Mouse (Mus musculus): ENCODE results near the gene Dctpp1. TPM values are rescaled to one million over a fixed set of nuclear protein-coding genes. Genes with fewer than 3 reads are reported as not detected.

The Dctpp1 gene
- total and polyA plus RNA-seq, 3 experiments, result 238 to 290 TPM; not detected in 1

GRCm38 (mm10) chr7:127243870-127244657, 16.4 kb downstream of the Dctpp1 start, which contains the start of gene Zfp771:
Gene Zfp771, plus strand, starts transcription at chr7:127244274.
- H3K27ac ChIP-seq (ENCODE audit: control insufficient read depth, low read depth, low read length), result peak within 1 kb of the TSS; percentile 97
- TF ChIP-seq NELFE (IDR thresholded peaks at IDR 0.05; ENCODE audit: low read depth, low read length), result peak; percentile 95
- peak; percentile 71 for TF ChIP-seq MYC (IDR thresholded peaks at IDR 0.05; ENCODE audit: low read depth, low read length)
- TF ChIP-seq NRF1 (IDR thresholded peaks at IDR 0.05; ENCODE audit: insufficient read depth, low read depth, low read length, poor library complexity, severe bottlenecking), result no peak
- TF ChIP-seq TBP (IDR thresholded peaks at IDR 0.05; ENCODE audit: low read depth, low read length), result peak; percentile 75; the same call in 1 of the 2 replicates
- TF ChIP-seq TCF12 (IDR thresholded peaks at IDR 0.05; ENCODE audit: low read depth, low read length), result peak; percentile 55
- TF ChIP-seq ETS1 (IDR thresholded peaks at IDR 0.05; ENCODE audit: low read depth, low read length), result peak; percentile 12; the same call in 1 of the 2 replicates
- peak; percentile 62 for TF ChIP-seq USF1 (IDR thresholded peaks at IDR 0.05; ENCODE audit: low read depth, low read length)
- peak in 1 of 3 experiments; percentile 7; a peak in 1 of 6 replicates for TF ChIP-seq CTCF (IDR thresholded peaks at IDR 0.05 in 2 of 3, conservative IDR thresholded peaks at IDR 0.05 in 1 of 3; ENCODE audit: control insufficient read depth in 1 of 3, insufficient read depth in 1 of 3, low read depth in 2 of 3, low read length in 3 of 3, poor library complexity in 1 of 3, severe bottlenecking in 1 of 3)
- TF ChIP-seq UBTF (IDR thresholded peaks at IDR 0.05; ENCODE audit: borderline replicate concordance, insufficient read depth, low read depth, low read length), result 0 out of 2 replicates have a peak, but pooled peaks have one; percentile 37
- no peak; the same call in 1 of the 2 replicates for TF ChIP-seq KAT2A (conservative IDR thresholded peaks at IDR 0.05; ENCODE audit: low read depth, low read length)
- TF ChIP-seq MEF2A (IDR thresholded peaks at IDR 0.05; ENCODE audit: extremely low read depth, insufficient replicate concordance, low read depth, low read length, poor library complexity, severe bottlenecking), result no peak
- peak; percentile 29 for TF ChIP-seq HCFC1 (IDR thresholded peaks at IDR 0.05; ENCODE audit: low read depth, low read length)
- 0 out of 2 replicates have a peak, but pooled peaks have one; percentile 1 for TF ChIP-seq CHD1 (IDR thresholded peaks at IDR 0.05; ENCODE audit: low read depth, low read length)
- TF ChIP-seq MAFK (IDR thresholded peaks at IDR 0.05; ENCODE audit: borderline replicate concordance, low read depth, low read length), result no peak
- TF ChIP-seq ZMIZ1 (IDR thresholded peaks at IDR 0.05; ENCODE audit: low read depth, low read length), result peak; percentile 87; the same call in 1 of the 2 replicates
- TF ChIP-seq MAX (IDR thresholded peaks at IDR 0.05; ENCODE audit: low read length), result peak; percentile 84
- TF ChIP-seq POLR2A (IDR thresholded peaks at IDR 0.05; ENCODE audit: control insufficient read depth in 1 of 2, insufficient read depth in 1 of 2, low read depth in 1 of 2, low read length in 2 of 2, poor library complexity in 1 of 2), result peak; percentile 96
- no peak for TF ChIP-seq SMC3 (IDR thresholded peaks at IDR 0.05; ENCODE audit: low read depth, low read length)
- TF ChIP-seq MXI1 (IDR thresholded peaks at IDR 0.05; ENCODE audit: low read depth, low read length), result peak; percentile 91; the same call in 1 of the 2 replicates
- TF ChIP-seq POLR2AphosphoS2 (IDR thresholded peaks at IDR 0.05; ENCODE audit: low read length), result peak; percentile 78
- H3K4me1 ChIP-seq (ENCODE audit: control insufficient read depth in 1 of 2, insufficient read depth in 2 of 2, low read length in 2 of 2), result peaks cover 4 to 14% of the 10 kb centered on the region in 2 experiments; a peak in 2 of 4 replicates
- DNase-seq (ENCODE audit: low read depth, low spot score), result peak; percentile 95
- H3K79me2 ChIP-seq (ENCODE audit: control insufficient read depth, insufficient read depth, low read length, poor library complexity), result peaks cover 17% of the 10 kb centered on the region
- no peaks in the 10 kb centered on the region for H3K27me3 ChIP-seq (ENCODE audit: control insufficient read depth in 1 of 2, insufficient read depth in 2 of 2, low read length in 2 of 2)
- H3K9ac ChIP-seq (ENCODE audit: control insufficient read depth, low read depth, low read length, poor library complexity, severe bottlenecking), result peak within 1 kb of the TSS; percentile 96
- no peaks in the 10 kb centered on the region for H3K9me3 ChIP-seq (replicated peaks; ENCODE audit: insufficient read depth, low read length)
- H3K36me3 ChIP-seq (ENCODE audit: control insufficient read depth in 1 of 2, insufficient read depth in 2 of 2, low read length in 2 of 2), result peaks cover 4 to 15% of the 10 kb centered on the region in 2 experiments
- H3K4me3 ChIP-seq (ENCODE audit: control insufficient read depth in 1 of 2, insufficient read depth in 1 of 2, low read depth in 2 of 2, low read length in 2 of 2), result peak within 1 kb of the TSS; percentile 84 to 88

Data from MEL (cell line).